ENCODE assay signal across 13 mouse cellular contexts in genomic region chr6:31133896-31134735, GRCm38 (mm10).
A peak's percentile ranks its signal among the peaks of the same experiment; 100 is the strongest.
DNase-seq lines count a peak whose midpoint lies in the region; ATAC-seq and TF ChIP-seq lines count a peak whose summit lies in the region.
"Had no signal": no experiment of that assay in that cellular context is flagged by ENCODE, and none has a peak within 500 bp of the region (broad histone marks: within the 10 kb centered on the region; RNA-seq: fewer than 3 reads in every experiment).

No protein-coding gene starts in this region.

- no peaks in the 10 kb centered on the region for H3K27me3 ChIP-seq in megakaryocyte, embryonic 14.5 days (replicated peaks)
- H3K27me3 ChIP-seq in hindbrain, embryonic 11.5 days (ENCODE audit: control insufficient read depth, insufficient read depth, low read length) = no peaks in the 10 kb centered on the region

- no peaks in the 10 kb centered on the region for H3K9me3 ChIP-seq in megakaryocyte, embryonic 14.5 days
- H3K9me3 ChIP-seq in hindbrain, embryonic 11.5 days (ENCODE audit: control insufficient read depth, low read length) = no peaks in the 10 kb centered on the region

- ATAC-seq in megakaryocyte, adult 5-6 weeks (ENCODE audit: poor library complexity, severe bottlenecking) = no peak
- ATAC-seq in hindbrain, embryonic 11.5 days (ENCODE audit: low FRiP score) = no peak
- ATAC-seq: hindbrain, embryonic 16.5 days had no signal

- no peak for TF ChIP-seq POLR2A in brain, embryonic 14.5 days (IDR thresholded peaks at IDR 0.05; ENCODE audit: borderline replicate concordance, extremely low read depth, insufficient read depth, insufficient read length, poor library complexity, severe bottlenecking)

- no peak for TF ChIP-seq CTCF in brain, embryonic 14.5 days (IDR thresholded peaks at IDR 0.05; ENCODE audit: borderline replicate concordance, extremely low read depth, insufficient read depth, insufficient read length)

- no peak overlapping the region for H3K4me2 ChIP-seq in hindbrain, embryonic 11.5 days (replicated peaks; ENCODE audit: low read depth, low read length)
- H3K4me2 ChIP-seq: liver, embryonic 11.5 days had no signal

- intact Hi-C loops in heart, postnatal 36 days (cut with DNase I) = no loop called here
- intact Hi-C loops in gastrocnemius, postnatal 14 days (cut with DNase I; ENCODE audit: low total_unique reads) = no loop called here

- H3K27ac ChIP-seq in hindbrain, embryonic 11.5 days (ENCODE audit: low read depth, low read length) = no peak overlapping the region

- no peak overlapping the region for H3K9ac ChIP-seq in hindbrain, embryonic 11.5 days (ENCODE audit: low read depth, low read length)

- peaks cover 92% of the 10 kb centered on the region for H3K36me3 ChIP-seq in megakaryocyte, embryonic 14.5 days (replicated peaks; ENCODE audit: low read length)
- H3K36me3 ChIP-seq in hindbrain, embryonic 11.5 days (ENCODE audit: control insufficient read depth, insufficient read depth, low read length) = no peaks in the 10 kb centered on the region

- peak overlapping the region; percentile 42 for H3K4me3 ChIP-seq in megakaryocyte, embryonic 14.5 days (replicated peaks)
- no peak overlapping the region for H3K4me3 ChIP-seq in hindbrain, embryonic 11.5 days (ENCODE audit: low read depth, low read length)

- H3K4me1 ChIP-seq in megakaryocyte, embryonic 14.5 days = peaks cover 85% of the 10 kb centered on the region
- no peaks in the 10 kb centered on the region for H3K4me1 ChIP-seq in hindbrain, embryonic 11.5 days (replicated peaks; ENCODE audit: control insufficient read depth, insufficient read depth, low read length)

- DNase-seq in heart, adult 11 months = peak; percentile 94
- DNase-seq in heart, postnatal 36 days = no peak
- DNase-seq in brain, embryonic 14.5 days (ENCODE audit: low read depth) = peak; percentile 68
- DNase-seq in layer of hippocampus, postnatal 10 days (ENCODE audit: low spot score in 2 of 2) = peak; percentile 46 to 58
- no peak for DNase-seq in gastrocnemius, postnatal 14 days
- DNase-seq in hindbrain, embryonic 11.5 days (ENCODE audit: low spot score) = no peak
- DNase-seq: gastrocnemius, postnatal 36 days; lung, postnatal 14 days; thymus, adult 2 months had no signal

- WGBS in hindbrain, embryonic 11.5 days = 87% methylated on average over 11 of the region's 11 CpGs

Comparison
In these comparisons a context has a peak if more than half of its experiments do, and no peak if none do; other contexts are left out.
1. DNase-seq: peak in heart, adult 11 months (single experiment), brain, embryonic 14.5 days (single experiment) and layer of hippocampus, postnatal 10 days (2 of 2); none in heart, postnatal 36 days (0 of 2), gastrocnemius, postnatal 14 days (single experiment) and hindbrain, embryonic 11.5 days (single experiment).